Mouse (Mus musculus) ES-Bruce4 (cell line): ENCODE data around the gene Cand1.

ENCODE experiments used
- CTCF ChIP-seq: IDR thresholded peaks from one replicate; pipeline ENCODE4 v1.8.1; 2011; ENCODE audit warnings: low read depth, low read length
- EP300 ChIP-seq: IDR thresholded peaks from 2 replicates; pipeline ENCODE4 v1.6.1; 2011; ENCODE audit warnings: low read depth, low read length; ENCODE audit not compliant: insufficient read depth

GRCm38 (mm10) chr10:119212443-119212842 lies 27.4 kb downstream of the Cand1 start:
- TF ChIP-seq CTCF (no peak), EP300 (no peak)
